Mouse (Mus musculus): ENCODE data around the gene Dazap2. TPM values are rescaled to one million over a fixed set of nuclear protein-coding genes. Genes with fewer than 3 reads are reported as not detected.

Gene Dazap2
- polyA plus RNA-seq, 1 experiment from 2014 or later: 189 TPM

DNA sequence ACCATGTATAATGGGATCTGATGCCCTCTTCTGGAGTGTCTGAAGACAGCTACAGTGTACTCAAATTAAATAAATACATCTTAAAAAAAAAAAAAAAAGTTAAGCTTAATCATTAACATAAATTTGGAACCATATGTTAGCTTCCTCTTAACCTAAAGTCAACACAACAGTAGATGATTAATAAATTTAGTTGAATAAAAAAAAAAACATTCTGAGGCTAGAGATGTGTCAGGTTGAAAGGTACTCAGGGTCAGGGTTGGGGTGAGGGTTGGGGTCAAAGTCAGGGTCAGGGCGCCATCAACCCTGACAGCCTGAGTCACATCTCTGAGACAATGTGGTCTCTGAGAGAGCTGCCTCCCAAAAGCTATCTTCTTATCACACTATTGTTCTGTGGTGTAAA, 39.1 kb downstream of the Dazap2 start:
- H3K9me3 ChIP-seq (replicated peaks): no peaks in the 10 kb centered on the region
- WGBS: 85% methylated on average over 1 of the region's 1 CpGs
- H3K27ac ChIP-seq: no peak overlapping the region
- no peaks in the 10 kb centered on the region for H3K36me3 ChIP-seq
- no peak for DNase-seq (ENCODE audit: low spot score)
- H3K27me3 ChIP-seq (ENCODE audit: low read depth, poor library complexity, severe bottlenecking): no peaks in the 10 kb centered on the region
- H3K4me3 ChIP-seq: no peak overlapping the region
- peaks cover 3% of the 10 kb centered on the region; the same call in 1 of the 2 replicates for H3K4me1 ChIP-seq

DNA sequence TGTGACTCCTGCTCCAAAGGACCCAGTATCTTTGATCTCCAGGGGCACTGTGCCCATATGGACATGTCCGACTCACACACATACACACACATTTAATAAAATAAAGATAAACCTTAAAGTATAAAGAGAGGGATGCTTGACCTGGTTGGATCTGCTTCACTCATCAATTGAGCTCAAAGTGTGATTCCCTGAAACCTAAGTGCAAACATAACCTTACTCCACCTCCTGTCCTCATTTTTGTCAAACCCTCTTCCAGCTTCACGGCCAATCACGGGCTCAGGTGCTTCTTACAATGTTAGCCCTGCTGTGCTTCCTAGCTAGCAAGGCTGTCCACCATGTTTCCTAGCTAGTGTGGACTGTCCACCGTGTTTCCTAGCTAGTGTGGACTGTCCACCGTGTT, 40.1 kb downstream of the Dazap2 start:
- no peaks in the 10 kb centered on the region for H3K9me3 ChIP-seq (replicated peaks)
- peaks cover 3% of the 10 kb centered on the region; the same call in 1 of the 2 replicates for H3K4me1 ChIP-seq
- WGBS: 90% methylated on average over 5 of the region's 5 CpGs
- no peaks in the 10 kb centered on the region for H3K36me3 ChIP-seq
- H3K4me3 ChIP-seq: no peak overlapping the region
- no peaks in the 10 kb centered on the region for H3K27me3 ChIP-seq (ENCODE audit: low read depth, poor library complexity, severe bottlenecking)
- H3K27ac ChIP-seq: no peak overlapping the region
- DNase-seq (ENCODE audit: low spot score): no peak

GRCm38 (mm10) chr15:100660306-100660705, 45.2 kb downstream of the Dazap2 start:
- Histone ChIP-seq H3K27ac (no peak overlapping the region), H3K36me3 (no peaks in the 10 kb centered on the region), H3K4me1 (peaks cover 3% of the 10 kb centered on the region; the same call in 1 of the 2 replicates), H3K9me3 (replicated peaks) (no peaks in the 10 kb centered on the region), H3K27me3 (ENCODE audit: low read depth, poor library complexity, severe bottlenecking) (peaks cover 6% of the 10 kb centered on the region; the same call in 1 of the 2 replicates), H3K4me3 (no peak overlapping the region)
- no peak for DNase-seq (ENCODE audit: low spot score)
- 87% methylated on average over 9 of the region's 9 CpGs for WGBS

DNA sequence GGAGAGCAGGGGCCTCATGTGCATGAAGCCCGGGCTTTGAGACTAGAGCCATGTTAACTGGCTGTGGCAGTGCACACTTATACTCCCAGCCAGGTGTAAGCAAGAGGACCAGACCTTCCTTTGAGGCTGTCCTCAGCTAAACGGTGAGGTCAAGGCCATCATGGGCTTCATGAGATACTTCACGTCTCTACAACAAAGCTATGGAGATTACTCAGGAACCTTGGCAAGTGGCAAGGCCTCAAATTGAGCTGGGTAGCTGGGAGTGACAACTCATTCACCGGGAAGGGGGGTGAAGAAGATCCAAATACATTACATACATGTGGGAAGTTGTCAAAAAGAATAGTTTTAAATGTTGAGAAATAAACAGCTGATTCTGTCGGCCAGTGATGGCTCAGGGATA, 45.7 kb downstream of the Dazap2 start:
- Histone ChIP-seq H3K27me3 (ENCODE audit: low read depth, poor library complexity, severe bottlenecking) (peaks cover 9% of the 10 kb centered on the region; the same call in 1 of the 2 replicates), H3K27ac (no peak overlapping the region), H3K36me3 (no peaks in the 10 kb centered on the region), H3K4me1 (peaks cover 5% of the 10 kb centered on the region), H3K9me3 (replicated peaks) (no peaks in the 10 kb centered on the region), H3K4me3 (no peak overlapping the region)
- DNase-seq (ENCODE audit: low spot score): no peak
- 90% methylated on average over 5 of the region's 5 CpGs for WGBS

GRCm38 (mm10) chr15:100664813-100665274, 49.7 kb downstream of the Dazap2 start:
- DNase-seq (ENCODE audit: low spot score): no peak
- H3K4me1 ChIP-seq: peaks cover 13% of the 10 kb centered on the region
- H3K9me3 ChIP-seq (replicated peaks): no peaks in the 10 kb centered on the region
- 80% methylated on average over 9 of the region's 9 CpGs for WGBS
- H3K4me3 ChIP-seq: no peak overlapping the region
- peaks cover 19% of the 10 kb centered on the region; the same call in 1 of the 2 replicates for H3K27me3 ChIP-seq (ENCODE audit: low read depth, poor library complexity, severe bottlenecking)
- no peaks in the 10 kb centered on the region for H3K36me3 ChIP-seq
- H3K27ac ChIP-seq: no peak overlapping the region

- 31% methylated on average over 9 of the region's 9 CpGs for WGBS
- no peak for DNase-seq (ENCODE audit: low spot score)
- peaks cover 19% of the 10 kb centered on the region; the same call in 1 of the 2 replicates for H3K27me3 ChIP-seq (ENCODE audit: low read depth, poor library complexity, severe bottlenecking)
- H3K4me3 ChIP-seq: no peak overlapping the region
- H3K36me3 ChIP-seq: no peaks in the 10 kb centered on the region
- H3K9me3 ChIP-seq (replicated peaks): no peaks in the 10 kb centered on the region
- peaks cover 13% of the 10 kb centered on the region for H3K4me1 ChIP-seq
- no peak overlapping the region for H3K27ac ChIP-seq
Measured at GRCm38 (mm10) chr15:100665411-100666218, 50.5 kb downstream of the Dazap2 start.

GRCm38 (mm10) chr15:100666219-100666696, 51.1 kb downstream of the Dazap2 start:
- H3K9me3 ChIP-seq (replicated peaks): no peaks in the 10 kb centered on the region
- H3K4me3 ChIP-seq: no peak overlapping the region
- 8% methylated on average over 7 of the region's 7 CpGs for WGBS
- H3K4me1 ChIP-seq: peaks cover 13% of the 10 kb centered on the region
- H3K36me3 ChIP-seq: no peaks in the 10 kb centered on the region
- no peak overlapping the region for H3K27ac ChIP-seq
- DNase-seq (ENCODE audit: low spot score): no peak
- peaks cover 19% of the 10 kb centered on the region; the same call in 1 of the 2 replicates for H3K27me3 ChIP-seq (ENCODE audit: low read depth, poor library complexity, severe bottlenecking)

- 17% methylated on average over 12 of the region's 12 CpGs for WGBS
- Histone ChIP-seq H3K4me1 (peaks cover 13% of the 10 kb centered on the region), H3K27ac (no peak overlapping the region), H3K9me3 (replicated peaks) (no peaks in the 10 kb centered on the region), H3K36me3 (no peaks in the 10 kb centered on the region), H3K4me3 (no peak overlapping the region), H3K27me3 (ENCODE audit: low read depth, poor library complexity, severe bottlenecking) (peaks cover 19% of the 10 kb centered on the region; the same call in 1 of the 2 replicates)
- DNase-seq (ENCODE audit: low spot score): no peak
Measured at GRCm38 (mm10) chr15:100666851-100667250, 51.7 kb downstream of the Dazap2 start.

DNA sequence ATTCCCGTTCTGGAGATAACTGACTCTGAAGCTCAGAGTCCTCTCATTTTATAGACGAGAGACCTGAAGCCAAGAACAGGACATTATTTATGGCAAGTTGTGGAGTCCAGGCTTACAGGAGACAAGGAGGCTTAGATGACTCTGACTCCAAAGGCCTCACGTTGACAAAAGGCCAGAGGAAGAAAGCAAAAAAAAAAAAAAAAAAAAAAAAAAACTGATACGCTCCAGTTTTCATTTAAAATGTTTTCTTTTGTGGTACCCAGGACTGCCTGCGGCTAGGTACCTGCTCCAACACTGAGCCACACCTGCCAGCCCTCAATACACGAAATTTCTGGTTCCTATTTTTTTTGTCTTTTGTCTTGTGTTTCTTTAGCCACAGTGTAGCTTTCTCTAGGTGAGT, 52.3 kb downstream of the Dazap2 start:
- 55% methylated on average over 6 of the region's 6 CpGs for WGBS
- H3K27ac ChIP-seq: no peak overlapping the region
- H3K36me3 ChIP-seq: no peaks in the 10 kb centered on the region
- H3K4me3 ChIP-seq: no peak overlapping the region
- H3K27me3 ChIP-seq (ENCODE audit: low read depth, poor library complexity, severe bottlenecking): peaks cover 19% of the 10 kb centered on the region; the same call in 1 of the 2 replicates
- no peaks in the 10 kb centered on the region for H3K9me3 ChIP-seq (replicated peaks)
- peaks cover 13% of the 10 kb centered on the region for H3K4me1 ChIP-seq
- DNase-seq (ENCODE audit: low spot score): no peak

- H3K9me3 ChIP-seq (replicated peaks): no peaks in the 10 kb centered on the region
- no peak for DNase-seq (ENCODE audit: low spot score)
- WGBS: 83% methylated on average over 5 of the region's 5 CpGs
Measured at GRCm38 (mm10) chr15:100667871-100668545, 52.9 kb downstream of the Dazap2 start.

DNA sequence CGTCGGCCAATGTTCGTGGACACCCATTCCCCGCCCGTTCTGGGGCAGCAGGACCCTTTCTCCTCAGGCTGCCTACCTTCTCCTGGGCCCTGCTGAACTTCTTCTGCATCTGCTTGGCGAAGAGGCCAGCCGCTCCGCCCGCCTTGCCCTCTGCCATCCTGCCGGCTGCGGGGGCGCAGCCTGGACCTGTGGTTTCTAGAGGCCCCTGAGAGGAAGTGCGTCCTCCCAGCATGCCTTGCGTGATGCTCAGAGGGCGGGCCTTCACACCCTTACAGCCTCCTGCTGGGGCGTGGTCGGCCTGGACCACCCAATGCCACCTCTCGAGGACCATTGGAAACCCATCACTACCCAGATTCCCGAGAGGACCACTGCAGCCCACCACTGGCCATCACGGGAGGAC, 54.2 kb downstream of the Dazap2 start, which contains the start of gene Bin2:
TSS of gene Bin2 (minus strand) at position 217 of the 400 bp plus-strand sequence.
- Histone ChIP-seq H3K27ac (no peak within 1 kb of the TSS), H3K27me3 (ENCODE audit: low read depth, poor library complexity, severe bottlenecking) (peaks cover 19% of the 10 kb centered on the region; the same call in 1 of the 2 replicates), H3K36me3 (no peaks in the 10 kb centered on the region), H3K4me3 (no peak within 1 kb of the TSS), H3K4me1 (peaks cover 13% of the 10 kb centered on the region), H3K9me3 (replicated peaks) (no peaks in the 10 kb centered on the region)
- no peak for DNase-seq (ENCODE audit: low spot score)
- 88% methylated on average over 20 of the region's 20 CpGs for WGBS

More at GRCm38 (mm10) chr15:100667871-100668545, 52.9 kb downstream of the Dazap2 start:
- Histone ChIP-seq H3K27me3 (ENCODE audit: low read depth, poor library complexity, severe bottlenecking) (peaks cover 19% of the 10 kb centered on the region; the same call in 1 of the 2 replicates), H3K36me3 (no peaks in the 10 kb centered on the region), H3K4me1 (peaks cover 13% of the 10 kb centered on the region), H3K27ac (no peak overlapping the region), H3K4me3 (no peak overlapping the region)

DNA sequence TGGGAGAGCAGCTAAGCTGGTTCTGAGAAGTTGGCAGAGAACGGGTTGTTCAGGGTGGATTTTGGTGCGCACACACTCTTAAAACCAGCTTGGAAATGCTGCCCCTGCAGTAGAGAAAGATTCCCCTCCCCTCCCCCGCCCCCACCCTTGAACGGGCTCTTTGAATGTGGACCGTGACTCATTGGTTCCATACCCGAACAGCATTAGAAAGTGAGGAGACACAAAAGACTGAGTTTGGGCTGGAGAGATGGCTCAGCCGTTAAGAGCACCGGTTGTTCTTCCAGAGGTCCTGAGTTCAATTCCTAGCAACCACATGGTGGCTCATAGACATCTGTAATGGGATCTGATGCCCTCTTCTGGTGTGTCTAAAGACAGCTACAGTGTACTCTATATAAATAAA, 54.9 kb downstream of the Dazap2 start:
- peaks cover 16% of the 10 kb centered on the region; the same call in 1 of the 2 replicates for H3K27me3 ChIP-seq (ENCODE audit: low read depth, poor library complexity, severe bottlenecking)
- no peak overlapping the region for H3K27ac ChIP-seq
- no peak for DNase-seq (ENCODE audit: low spot score)
- no peaks in the 10 kb centered on the region for H3K36me3 ChIP-seq
- H3K4me3 ChIP-seq: no peak overlapping the region
- H3K4me1 ChIP-seq: peaks cover 14% of the 10 kb centered on the region
- WGBS: 90% methylated on average over 8 of the region's 8 CpGs
- no peaks in the 10 kb centered on the region for H3K9me3 ChIP-seq (replicated peaks)
